Mouse (Mus musculus): Measurements from ENCODE around the gene Man1b1. TPM values are rescaled to one million over a fixed set of nuclear protein-coding genes. Genes with fewer than 3 reads are reported as not detected.

Man1b1 gene
- total and polyA plus RNA-seq, 2 experiments from 2014 or later, result 46.7 to 67.9 TPM

DNA sequence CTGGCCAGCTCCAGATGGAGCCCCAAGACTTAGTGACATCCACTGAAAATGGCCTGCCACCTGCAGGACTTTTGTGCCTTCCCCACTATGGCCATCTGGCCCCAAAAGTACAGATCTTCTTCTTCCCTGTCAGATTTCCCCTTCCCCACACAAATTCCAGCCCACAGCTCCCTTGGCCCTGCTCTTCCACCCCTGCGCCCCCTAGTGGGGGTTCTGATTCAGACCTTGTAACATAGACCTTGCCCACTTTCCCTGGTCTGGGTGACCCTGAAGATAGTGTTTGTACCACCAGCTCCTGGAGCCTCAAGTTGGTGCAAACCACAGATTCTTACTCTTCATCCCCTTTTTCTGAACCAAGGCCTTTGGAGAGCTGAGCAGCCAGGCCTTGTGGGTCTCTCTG lies 39.3 kb upstream of the Man1b1 start:
- peaks cover 18% of the 10 kb centered on the region for H3K36me3 ChIP-seq (ENCODE audit: insufficient read depth, low read length)
- no peak overlapping the region for H3K4me2 ChIP-seq (ENCODE audit: low read depth, low read length)
- DNase-seq (ENCODE audit: low spot score) (peak; percentile 77), ATAC-seq (no peak)
- H3K4me3 ChIP-seq (ENCODE audit: low read length), result no peak overlapping the region
- 0 out of 2 replicates have a peak, but pooled peaks cover 30% of the 10 kb centered on the region for H3K4me1 ChIP-seq (ENCODE audit: insufficient read depth, low read length)
- 0% methylated on average over 1 of the region's 1 CpGs for WGBS
- H3K27me3 ChIP-seq (ENCODE audit: insufficient read depth, low read length), result peaks cover 17% of the 10 kb centered on the region; the same call in 1 of the 2 replicates
- no peak overlapping the region for H3K9ac ChIP-seq (replicated peaks; ENCODE audit: low read length)
- no peak overlapping the region for H3K27ac ChIP-seq
- peak; percentile 91 for TF ChIP-seq CTCF (IDR thresholded peaks at IDR 0.05; ENCODE audit: low read depth)
- no peaks in the 10 kb centered on the region for H3K9me3 ChIP-seq (ENCODE audit: low read length)

DNA sequence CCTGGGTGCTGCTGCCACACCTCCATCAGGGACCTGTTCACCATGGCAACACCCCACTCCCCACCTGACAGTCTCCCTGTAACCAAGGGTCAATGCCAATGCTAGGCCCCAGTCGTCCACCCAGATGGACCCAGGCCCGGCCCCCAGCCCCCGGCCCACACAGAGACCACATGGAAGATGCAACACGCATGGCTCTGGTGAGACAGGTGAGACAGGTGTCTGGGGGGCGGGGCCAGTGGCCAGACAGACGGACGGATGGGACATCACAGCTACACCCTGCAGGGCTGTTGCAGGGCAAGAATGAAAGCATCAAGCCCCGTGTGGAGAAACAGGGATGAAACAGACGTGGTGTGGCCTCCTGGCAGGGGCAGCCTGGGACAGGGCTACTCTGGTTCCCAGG lies 38.4 kb upstream of the Man1b1 start:
- ATAC-seq, result no peak
- no peak for TF ChIP-seq CTCF (IDR thresholded peaks at IDR 0.05; ENCODE audit: low read depth)
- peaks cover 22% of the 10 kb centered on the region for H3K36me3 ChIP-seq (ENCODE audit: insufficient read depth, low read length)
- H3K4me2 ChIP-seq (ENCODE audit: low read depth, low read length), result no peak overlapping the region
- 69% methylated on average over 9 of the region's 9 CpGs for WGBS
- H3K9ac ChIP-seq (replicated peaks; ENCODE audit: low read length), result no peak overlapping the region; the same call in 1 of the 2 replicates
- H3K4me1 ChIP-seq (ENCODE audit: insufficient read depth, low read length), result 0 out of 2 replicates have a peak, but pooled peaks cover 26% of the 10 kb centered on the region
- no peak for DNase-seq (ENCODE audit: low spot score)
- no peaks in the 10 kb centered on the region for H3K9me3 ChIP-seq (ENCODE audit: low read length)
- H3K4me3 ChIP-seq (ENCODE audit: low read length), result no peak overlapping the region
- H3K27ac ChIP-seq, result no peak overlapping the region
- H3K27me3 ChIP-seq (ENCODE audit: insufficient read depth, low read length), result peaks cover 17% of the 10 kb centered on the region; the same call in 1 of the 2 replicates

DNA sequence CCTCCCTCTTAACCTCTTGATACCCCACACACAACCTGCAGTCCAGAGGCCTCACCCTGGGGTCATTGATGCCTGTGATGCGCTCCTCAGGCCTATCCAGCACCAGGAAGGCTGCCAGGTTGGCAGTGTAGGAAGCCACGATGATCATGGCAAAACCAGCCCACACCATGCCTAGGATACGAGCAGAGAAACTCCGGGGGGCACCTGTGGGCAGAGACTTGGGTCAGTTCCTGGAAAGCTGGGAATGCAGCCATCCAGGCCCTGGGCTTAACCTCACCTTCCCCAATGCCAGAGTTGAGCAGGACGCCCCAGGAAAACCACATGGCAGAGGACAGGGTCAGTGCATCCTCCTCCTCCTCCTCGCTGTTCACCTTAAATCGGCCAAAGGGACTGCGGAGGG lies 35.0 kb upstream of the Man1b1 start:
- no peaks in the 10 kb centered on the region for H3K9me3 ChIP-seq (ENCODE audit: low read length)
- no peak overlapping the region for H3K4me2 ChIP-seq (ENCODE audit: low read depth, low read length)
- no peak for TF ChIP-seq CTCF (IDR thresholded peaks at IDR 0.05; ENCODE audit: low read depth)
- H3K27ac ChIP-seq, result no peak overlapping the region
- H3K9ac ChIP-seq (replicated peaks; ENCODE audit: low read length), result no peak overlapping the region
- peaks cover 11% of the 10 kb centered on the region; the same call in 1 of the 2 replicates for H3K27me3 ChIP-seq (ENCODE audit: insufficient read depth, low read length)
- 84% methylated on average over 8 of the region's 8 CpGs for WGBS
- DNase-seq (ENCODE audit: low spot score) (no peak), ATAC-seq (no peak)
- H3K4me1 ChIP-seq (ENCODE audit: insufficient read depth, low read length), result 0 out of 2 replicates have a peak, but pooled peaks cover 5% of the 10 kb centered on the region
- no peak overlapping the region for H3K4me3 ChIP-seq (ENCODE audit: low read length)
- peaks cover 23% of the 10 kb centered on the region for H3K36me3 ChIP-seq (ENCODE audit: insufficient read depth, low read length)

DNA sequence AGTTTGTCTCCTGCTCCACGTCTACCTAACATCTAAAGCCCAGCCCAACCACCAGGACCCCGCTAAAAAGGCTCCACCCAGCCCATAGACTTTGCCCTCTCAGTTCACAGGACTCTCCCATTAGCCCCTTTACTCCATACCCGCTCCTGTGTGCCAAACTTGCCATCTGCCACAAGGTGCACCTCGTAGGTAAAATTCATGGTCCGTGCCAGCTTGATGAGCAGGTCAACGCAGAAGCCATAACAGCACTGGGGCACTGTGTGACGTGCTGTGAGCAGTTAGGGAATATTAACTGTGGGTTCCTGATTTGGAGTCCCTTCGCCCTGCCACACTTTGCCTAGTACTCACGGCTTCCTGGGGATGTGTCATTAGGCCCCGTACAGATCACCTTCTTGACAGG lies 34.1 kb upstream of the Man1b1 start:
- Histone ChIP-seq H3K9ac (replicated peaks; ENCODE audit: low read length) (no peak overlapping the region), H3K4me3 (ENCODE audit: low read length) (no peak overlapping the region), H3K27me3 (ENCODE audit: insufficient read depth, low read length) (peaks cover 2% of the 10 kb centered on the region; the same call in 1 of the 2 replicates), H3K4me1 (ENCODE audit: insufficient read depth, low read length) (no peaks in the 10 kb centered on the region), H3K4me2 (ENCODE audit: low read depth, low read length) (no peak overlapping the region), H3K36me3 (ENCODE audit: insufficient read depth, low read length) (peaks cover 25% of the 10 kb centered on the region), H3K27ac (no peak overlapping the region), H3K9me3 (ENCODE audit: low read length) (no peaks in the 10 kb centered on the region)
- 81% methylated on average over 10 of the region's 10 CpGs for WGBS
- DNase-seq (ENCODE audit: low spot score), result no peak
- no peak for TF ChIP-seq CTCF (IDR thresholded peaks at IDR 0.05; ENCODE audit: low read depth)
- no peak for ATAC-seq

DNA sequence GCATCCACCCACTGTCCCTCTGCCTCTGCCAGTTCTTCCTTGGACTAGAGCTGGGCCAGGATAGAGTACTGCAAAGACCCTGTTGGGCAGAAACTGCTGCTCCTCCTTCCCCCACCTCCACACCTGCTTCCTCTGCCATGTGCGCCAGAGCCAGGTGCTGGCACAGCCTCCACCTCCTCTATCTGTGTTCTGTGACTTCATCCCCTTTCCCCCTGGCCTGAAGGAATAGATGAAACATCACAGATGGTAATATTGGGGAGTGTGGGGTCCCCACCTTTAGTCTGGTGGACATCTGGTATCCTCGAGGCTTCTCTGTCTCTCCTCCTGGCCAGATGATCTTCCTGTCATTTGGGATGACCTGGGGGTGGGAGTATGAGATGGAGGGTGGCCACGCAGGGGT lies 28.7 kb upstream of the Man1b1 start:
- Histone ChIP-seq H3K36me3 (ENCODE audit: insufficient read depth, low read length) (peaks cover 4% of the 10 kb centered on the region), H3K4me1 (ENCODE audit: insufficient read depth, low read length) (peaks cover 6% of the 10 kb centered on the region; the same call in 1 of the 2 replicates), H3K4me3 (ENCODE audit: low read length) (no peak overlapping the region), H3K27ac (no peak overlapping the region), H3K27me3 (ENCODE audit: insufficient read depth, low read length) (no peaks in the 10 kb centered on the region), H3K9me3 (ENCODE audit: low read length) (no peaks in the 10 kb centered on the region), H3K4me2 (ENCODE audit: low read depth, low read length) (no peak overlapping the region), H3K9ac (replicated peaks; ENCODE audit: low read length) (no peak overlapping the region)
- no peak for DNase-seq (ENCODE audit: low spot score)
- 72% methylated on average over 3 of the region's 3 CpGs for WGBS
- ATAC-seq, result no peak
- TF ChIP-seq CTCF (IDR thresholded peaks at IDR 0.05; ENCODE audit: low read depth), result no peak

DNA sequence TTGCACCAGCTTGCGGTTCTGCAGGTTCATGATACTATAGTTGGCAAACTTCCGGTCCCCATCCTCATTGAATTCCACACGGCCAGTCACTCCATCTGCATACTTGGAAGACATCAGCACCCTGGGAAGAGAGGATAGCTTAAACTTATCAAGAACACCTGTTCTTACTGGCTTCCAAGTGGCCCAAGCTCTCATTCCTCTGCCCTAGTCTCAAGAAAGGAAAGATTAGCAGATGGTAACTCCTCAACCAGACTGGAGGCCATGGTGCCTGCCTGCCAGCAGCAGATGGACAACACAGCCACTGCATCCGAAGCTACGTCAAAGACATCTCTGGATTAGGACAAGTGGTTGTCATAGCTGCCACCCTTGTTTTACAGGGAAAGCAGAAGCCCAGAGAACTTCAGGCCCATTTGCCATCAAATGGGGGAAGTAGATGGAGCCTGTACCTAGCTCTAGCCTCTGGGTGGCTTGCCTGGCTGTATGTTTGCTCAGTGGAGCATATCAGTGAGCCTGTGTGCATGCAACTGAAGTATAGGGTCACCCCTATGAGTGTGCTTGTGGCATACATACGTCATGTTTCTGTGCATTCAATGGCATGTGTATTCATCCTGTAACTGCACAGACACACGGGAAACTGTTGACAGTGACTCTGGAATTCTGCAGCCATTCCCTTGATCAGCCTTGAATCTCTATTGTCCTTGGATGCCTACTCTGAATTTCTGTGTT lies 28.0 kb upstream of the Man1b1 start:
- H3K4me3 ChIP-seq (ENCODE audit: low read length), result peak overlapping the region; percentile 35; the same call in 1 of the 2 replicates
- H3K27me3 ChIP-seq (ENCODE audit: insufficient read depth, low read length), result no peaks in the 10 kb centered on the region
- 0 out of 2 replicates have a peak overlapping the region, but pooled peaks have one; percentile 54 for H3K27ac ChIP-seq
- H3K9ac ChIP-seq (replicated peaks; ENCODE audit: low read length), result no peak overlapping the region
- H3K4me1 ChIP-seq (ENCODE audit: insufficient read depth, low read length), result peaks cover 6% of the 10 kb centered on the region; the same call in 1 of the 2 replicates
- WGBS, result 61% methylated on average over 7 of the region's 7 CpGs
- peak overlapping the region; percentile 65 for H3K4me2 ChIP-seq (ENCODE audit: low read depth, low read length)
- peak; percentile 45 for DNase-seq (ENCODE audit: low spot score)
- TF ChIP-seq CTCF (IDR thresholded peaks at IDR 0.05; ENCODE audit: low read depth), result no peak
- peak; percentile 39; the same call in 1 of the 2 replicates for ATAC-seq
- H3K9me3 ChIP-seq (ENCODE audit: low read length), result no peaks in the 10 kb centered on the region
- H3K36me3 ChIP-seq (ENCODE audit: insufficient read depth, low read length), result peaks cover 7% of the 10 kb centered on the region
